Mouse (Mus musculus): ENCODE data around the gene Aanat.

The Aanat gene

GRCm38 (mm10) chr11:116586310-116586709, at the start of gene Aanat:
TSS of gene Aanat (plus strand) at chr11:116586432.
- no peak for DNase-seq

DNA sequence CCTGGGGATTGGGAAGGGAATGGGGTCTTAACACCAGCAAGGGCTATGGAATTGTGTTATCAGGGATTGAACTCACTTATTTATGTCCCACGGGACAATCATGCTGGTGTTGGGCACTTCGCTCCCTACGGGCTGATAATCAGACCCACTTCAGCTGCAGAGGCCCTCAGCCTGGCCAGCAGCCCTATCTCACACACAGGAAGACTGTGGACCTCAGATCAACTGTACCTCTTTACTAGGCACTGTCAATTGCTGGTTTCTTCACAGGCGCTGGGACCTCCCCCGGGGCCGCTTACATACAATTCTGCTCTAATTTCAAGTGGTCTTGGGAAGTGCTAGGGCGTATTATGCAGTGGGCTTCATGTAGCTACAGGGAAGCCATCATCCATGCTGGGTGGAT, 49.5 kb upstream of the Aanat start:
- no peak for DNase-seq

DNA sequence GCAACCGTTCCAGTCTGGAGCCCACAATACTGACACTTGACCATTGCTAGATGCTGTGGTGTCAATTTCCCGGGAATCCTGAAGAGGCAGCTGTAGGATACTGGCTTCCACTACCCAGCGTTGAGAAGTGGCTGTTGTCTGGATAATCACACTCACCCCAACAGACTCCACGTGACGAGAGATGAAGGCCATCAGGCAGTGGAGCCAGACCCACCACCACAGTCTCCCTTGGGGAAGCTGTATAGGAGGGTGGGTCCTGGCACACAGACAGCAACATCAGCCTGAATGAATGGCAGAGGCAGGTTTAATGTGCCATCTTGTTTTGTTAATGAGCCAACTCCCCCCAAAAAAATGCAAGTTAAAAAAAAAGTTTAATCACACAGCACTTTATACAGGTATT, 48.8 kb upstream of the Aanat start:
- DNase-seq, result no peak

DNA sequence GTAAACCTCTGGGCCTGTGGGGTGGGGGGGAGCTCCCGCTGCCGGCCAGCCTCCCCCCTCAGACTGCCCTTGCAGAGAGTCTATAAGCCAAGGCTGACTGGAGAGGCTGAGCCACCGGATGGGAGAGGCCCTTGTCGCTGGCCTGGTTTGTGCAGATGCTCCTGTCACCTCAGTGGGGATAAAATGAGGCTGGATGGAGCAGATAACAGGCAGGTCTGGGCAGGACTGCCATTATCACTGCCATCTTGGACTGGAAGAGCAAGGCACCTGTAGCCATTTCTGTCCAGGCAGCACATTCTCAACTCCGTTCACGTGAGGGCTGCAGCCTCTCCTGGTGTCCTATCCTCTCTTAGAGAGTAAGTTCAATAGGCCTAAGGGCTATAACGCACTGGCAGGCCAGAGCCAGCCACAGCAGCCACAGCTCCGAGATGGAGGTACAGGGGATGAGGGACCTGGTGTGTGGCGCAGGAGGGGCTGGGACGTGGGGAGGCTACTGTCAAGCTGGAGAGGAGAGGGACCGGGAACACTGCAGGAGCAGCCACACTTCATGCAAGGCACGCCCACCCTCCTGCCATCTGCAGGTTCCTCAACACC, 48.0 kb upstream of the Aanat start:
- no peak for DNase-seq

DNA sequence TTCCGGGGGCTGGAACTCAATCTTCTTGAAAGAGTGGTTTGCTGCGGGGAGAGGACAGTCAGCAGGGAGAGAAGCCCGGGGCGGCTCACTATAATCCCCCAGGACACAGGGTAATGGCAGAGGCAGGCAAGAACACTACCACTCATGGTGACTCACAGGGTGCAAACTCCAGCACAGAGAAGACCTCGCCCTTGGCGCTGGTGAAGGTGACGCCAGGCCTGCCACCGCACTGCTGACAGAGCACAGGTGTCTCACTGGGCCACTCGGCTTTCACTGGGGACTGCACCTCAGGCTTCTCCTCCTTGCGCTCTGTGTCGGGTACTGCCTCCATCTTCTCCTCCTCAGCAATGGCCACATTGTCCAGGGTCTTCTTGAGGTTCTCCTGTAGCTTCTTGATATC, 45.0 kb upstream of the Aanat start:
- no peak for DNase-seq

DNA sequence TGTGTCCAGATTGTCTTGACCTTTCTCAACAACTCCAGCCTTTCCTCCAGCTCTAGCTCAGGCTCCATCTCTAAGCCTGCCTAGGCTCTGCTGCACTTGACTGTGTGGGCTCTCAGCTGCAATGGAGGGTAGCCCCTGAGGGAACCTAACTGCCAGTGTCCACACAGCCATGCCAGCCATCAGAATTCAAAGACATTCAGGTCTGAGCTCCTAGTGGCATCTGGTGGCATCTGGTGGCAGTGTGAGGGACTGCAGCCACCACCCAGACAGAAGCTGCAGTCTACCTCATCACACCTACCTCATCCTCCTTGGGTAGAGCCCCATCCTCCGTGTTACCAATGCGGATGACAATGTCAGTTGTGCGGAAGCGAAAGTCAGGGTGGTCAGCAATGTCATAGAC, 43.1 kb upstream of the Aanat start:
- DNase-seq, result peak in 1 of 2 experiments; percentile 37

GRCm38 (mm10) chr11:116547296-116548060, 38.8 kb upstream of the Aanat start:
- no peak for DNase-seq

GRCm38 (mm10) chr11:116548780-116549179, 37.5 kb upstream of the Aanat start:
- DNase-seq, result no peak

GRCm38 (mm10) chr11:116549273-116550038, 36.8 kb upstream of the Aanat start:
- DNase-seq, result no peak

GRCm38 (mm10) chr11:116550748-116551147, 35.5 kb upstream of the Aanat start:
- peak in 1 of 2 experiments; percentile 25 for DNase-seq

DNA sequence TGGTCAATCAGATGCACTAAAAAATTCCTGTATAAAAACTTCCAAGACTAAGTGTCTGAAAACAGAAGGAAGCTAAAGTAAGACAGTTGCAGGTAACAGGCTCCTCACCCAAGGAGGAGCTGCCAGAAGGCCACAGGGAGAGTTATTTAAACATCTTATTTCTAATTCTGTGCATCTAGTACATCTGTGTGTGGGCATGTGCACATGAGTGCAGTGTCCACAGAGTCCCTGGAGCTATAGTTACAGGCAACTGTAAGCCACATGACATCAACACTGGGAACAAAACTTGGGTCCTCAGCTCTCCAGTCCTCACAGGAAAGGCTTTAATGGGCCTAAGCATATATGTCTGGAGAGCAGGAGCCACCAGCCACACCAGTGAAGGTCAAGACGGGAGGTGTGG, 34.0 kb upstream of the Aanat start:
- no peak for DNase-seq

DNA sequence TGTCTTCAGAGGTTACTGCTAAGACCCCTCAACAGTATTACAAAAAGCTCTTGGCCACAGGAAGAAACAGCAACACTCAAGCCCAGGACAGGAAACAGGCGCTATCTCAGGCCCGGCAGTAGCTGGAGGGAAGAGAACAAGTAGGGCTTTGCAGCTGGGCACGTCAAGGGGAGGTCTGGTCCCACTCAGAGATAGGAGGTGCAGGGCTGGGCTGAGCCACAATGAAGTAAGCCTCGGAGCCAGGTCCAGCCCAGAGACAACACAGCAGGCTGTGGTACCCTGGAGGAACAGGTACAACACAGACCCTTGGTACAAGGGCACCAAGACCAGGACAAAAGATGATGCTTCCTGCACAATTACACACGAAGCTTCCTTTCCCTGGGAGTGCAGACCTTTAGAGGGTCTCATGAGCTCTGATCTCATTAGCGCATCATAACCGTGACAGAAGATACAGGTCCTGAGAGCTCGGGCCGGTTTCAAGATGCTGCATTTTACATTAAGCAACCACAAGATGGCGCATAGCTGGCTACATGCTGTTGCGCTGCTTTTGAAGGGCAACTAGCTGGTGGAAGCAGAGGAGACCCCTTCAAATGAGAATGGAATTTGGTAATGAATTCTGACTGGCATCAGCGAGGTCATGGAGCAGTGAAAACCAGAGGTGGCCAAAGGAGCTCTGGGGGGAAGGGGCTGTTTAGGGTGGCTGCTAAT, 31.9 kb upstream of the Aanat start:
- peak in 1 of 2 experiments; percentile 15 for DNase-seq

- DNase-seq, result no peak
Observed at GRCm38 (mm10) chr11:116555572-116555971, 30.7 kb upstream of the Aanat start.

DNA sequence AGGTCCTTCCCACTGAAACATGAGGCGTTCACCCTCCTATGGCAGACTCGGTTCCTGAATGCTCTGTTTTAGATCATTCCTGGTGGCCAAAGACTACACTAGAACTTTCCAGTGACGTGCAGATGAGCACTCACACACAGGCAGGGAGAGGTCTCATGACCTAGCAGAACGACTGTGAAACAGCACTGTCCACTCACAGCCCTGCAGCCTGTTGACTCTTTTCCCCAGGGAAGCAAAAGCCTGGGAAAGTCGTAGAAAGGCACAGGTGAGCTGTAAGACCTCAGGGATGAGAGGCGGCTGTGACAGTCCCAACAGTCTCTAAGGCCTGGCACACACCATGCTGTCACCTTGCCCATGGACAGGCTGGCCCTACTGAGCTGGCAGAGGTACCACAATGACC, 29.9 kb upstream of the Aanat start:
- no peak for DNase-seq

DNA sequence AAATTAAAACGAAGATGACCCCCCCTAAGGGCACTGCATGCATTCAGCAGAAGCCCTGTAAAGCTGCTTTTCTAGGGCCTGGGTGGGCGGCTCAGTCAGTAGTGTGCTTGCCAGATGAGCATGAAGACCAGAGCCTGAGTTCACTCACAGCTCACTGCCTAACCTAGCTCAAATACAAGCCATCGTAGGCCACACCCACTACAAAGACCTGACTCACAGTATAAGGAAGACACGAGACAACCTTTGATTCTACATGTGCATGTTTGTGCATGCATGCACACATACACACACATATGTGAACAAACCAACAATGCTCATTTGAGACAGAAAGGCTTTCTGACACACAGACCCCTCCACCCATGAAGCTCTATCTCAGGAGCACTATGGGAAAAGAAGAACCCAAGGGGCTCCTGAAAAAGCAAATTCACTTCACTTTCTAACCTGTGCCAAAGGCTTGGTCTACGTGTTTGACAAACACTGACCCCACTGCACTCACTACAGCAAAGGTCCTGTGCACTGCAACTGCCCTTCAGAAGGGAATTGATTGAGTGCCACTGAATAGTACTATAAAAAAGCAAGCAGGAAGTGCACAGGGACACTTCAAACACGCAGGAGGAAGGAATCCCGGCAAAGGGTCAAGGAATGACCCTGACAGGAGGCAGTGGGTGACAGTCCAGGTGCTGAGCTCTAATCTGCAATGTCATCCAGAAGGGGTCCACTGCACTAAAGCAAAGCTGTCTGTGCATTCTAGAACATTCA, 20.8 kb upstream of the Aanat start:
- DNase-seq, result no peak

- no peak for DNase-seq
Observed at GRCm38 (mm10) chr11:116567531-116567930, 18.7 kb upstream of the Aanat start.

GRCm38 (mm10) chr11:116570821-116571220, 15.4 kb upstream of the Aanat start:
- no peak for DNase-seq

DNA sequence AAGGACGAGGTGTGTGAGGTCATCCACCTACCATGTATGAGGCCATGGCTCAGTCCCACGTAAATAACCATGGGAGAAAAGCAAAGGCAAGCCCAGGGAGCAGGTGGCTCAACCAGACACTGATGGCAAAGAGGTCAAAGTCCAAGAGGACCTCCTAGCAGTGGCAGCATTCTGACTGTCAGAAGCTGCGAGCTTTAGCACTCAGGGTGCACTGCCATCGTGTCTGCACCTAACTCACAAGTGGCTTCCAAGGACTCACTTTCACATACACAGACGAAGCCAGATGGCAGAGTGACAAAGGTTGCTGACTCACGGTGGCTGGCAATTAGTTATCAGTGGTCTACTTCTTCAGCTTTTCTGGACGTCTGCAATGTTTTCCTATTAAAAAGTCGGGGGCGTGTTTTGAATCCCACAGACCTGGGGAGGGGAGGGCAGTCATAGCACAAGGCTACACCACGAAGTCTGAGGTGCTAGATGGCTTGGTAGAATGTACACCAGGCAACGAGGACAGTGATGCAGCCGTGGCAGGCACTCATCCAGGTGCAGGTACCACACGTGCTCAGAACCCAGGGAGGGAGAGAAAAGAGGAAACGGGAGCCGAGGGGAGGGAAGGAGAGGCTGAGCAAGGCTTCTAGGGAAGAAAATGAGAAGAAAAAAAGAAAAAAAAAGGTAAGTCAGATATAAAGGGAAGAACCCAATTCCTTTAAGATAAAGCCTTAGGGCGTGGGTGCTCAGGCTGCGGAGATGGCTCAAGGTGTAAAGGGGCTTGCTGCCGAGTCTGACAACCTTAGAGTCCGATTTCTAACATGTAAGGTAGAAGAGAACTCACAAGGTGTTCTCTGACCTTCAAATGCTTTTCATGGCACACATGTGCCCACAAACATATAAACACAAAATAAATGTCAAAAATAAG, 14.2 kb upstream of the Aanat start:
- peak; percentile 40 to 54 for DNase-seq

DNA sequence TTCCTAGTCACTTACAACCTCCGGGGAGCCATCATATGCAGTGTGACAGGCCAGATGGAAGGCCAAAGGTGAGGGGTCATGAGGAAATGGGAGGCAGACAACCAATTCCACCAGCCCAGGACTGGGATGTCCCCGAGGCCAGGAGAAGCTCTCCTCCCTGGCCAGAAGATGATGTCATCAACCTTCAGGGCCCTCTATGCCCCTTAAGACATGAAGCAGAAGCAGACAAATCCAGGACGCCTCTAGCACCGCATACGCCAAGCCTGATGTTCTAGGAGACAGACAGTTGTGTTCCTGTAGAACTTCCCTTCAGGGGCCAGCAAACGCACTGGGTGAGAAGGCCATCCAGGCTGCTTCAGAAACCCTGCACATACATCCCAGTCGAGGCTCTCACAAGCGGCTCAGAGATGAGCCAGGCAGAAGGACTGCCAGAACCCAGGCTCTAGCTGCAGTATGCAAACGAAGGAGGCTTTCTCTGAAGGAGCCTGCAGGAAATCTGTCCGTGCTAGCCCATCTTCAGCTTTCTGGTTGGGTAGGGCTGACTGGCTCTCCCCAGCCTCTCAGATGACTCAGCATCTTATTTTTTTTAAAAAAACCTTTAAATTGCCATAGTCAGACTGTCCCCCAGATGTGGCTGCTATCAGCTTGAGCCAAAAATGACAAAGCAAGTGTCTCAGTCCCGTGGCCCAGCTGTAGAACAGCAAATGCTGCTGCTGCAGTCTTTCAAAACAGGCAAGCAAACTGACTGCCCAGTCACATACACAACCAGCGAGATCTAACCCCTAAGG, 13.3 kb upstream of the Aanat start:
- no peak for DNase-seq

DNA sequence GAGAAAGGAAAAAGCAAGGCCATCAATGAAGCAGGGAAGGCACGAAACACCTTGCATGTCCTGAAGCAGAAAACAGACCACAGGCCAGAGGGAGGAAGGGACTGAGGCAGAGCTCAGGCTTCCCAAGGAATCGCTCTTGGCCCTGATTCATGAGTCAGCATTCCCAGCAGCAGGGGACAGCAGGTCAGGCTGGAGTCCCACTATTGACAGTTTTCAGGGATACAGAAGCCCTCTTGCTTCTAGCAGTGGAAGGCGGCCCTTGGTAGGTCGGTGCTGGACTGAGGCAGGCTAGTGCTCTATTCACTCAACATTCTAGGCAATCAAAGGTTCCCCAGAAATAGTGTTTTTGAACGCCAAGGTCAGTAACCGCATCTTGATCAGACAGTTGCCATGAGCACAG, 11.7 kb upstream of the Aanat start:
- no peak for DNase-seq
